In the genomic region with DNA sequence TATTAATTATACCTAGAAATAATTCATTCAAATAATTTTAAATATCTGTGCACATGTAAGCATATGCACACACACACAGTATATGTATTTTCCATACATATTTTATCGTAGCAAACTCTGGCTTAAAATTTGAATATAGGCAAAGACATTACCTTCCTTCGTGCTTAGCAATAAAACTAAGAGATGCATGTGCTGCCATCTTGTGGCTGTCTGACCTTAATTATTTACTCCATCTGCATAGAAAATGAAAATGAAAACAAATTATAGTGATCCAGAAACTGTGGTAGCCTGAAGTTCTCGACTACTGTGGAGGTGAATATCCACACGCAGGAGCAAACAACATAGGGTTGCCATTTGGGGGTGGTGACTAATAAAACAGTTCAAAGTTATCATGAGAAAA, we compare ENCODE assay signal across 10 mouse cellular contexts. TPM values are rescaled to one million over a fixed set of nuclear protein-coding genes. Genes with fewer than 3 reads are reported as not detected.
DNase-seq lines count a peak whose midpoint lies in the region; ATAC-seq lines count a peak whose summit lies in the region.
"Had no signal": no experiment of that assay in that cellular context is flagged by ENCODE, and none has a peak within 500 bp of the region (broad histone marks: within the 10 kb centered on the region; RNA-seq: fewer than 3 reads in every experiment).

No protein-coding gene starts in this region.

- DNase-seq in gastrocnemius, adult 18-20 months (ENCODE audit: low spot score), result peak; percentile 53
- no peak for DNase-seq in gastrocnemius, postnatal 25 days
- peak; percentile 15 for DNase-seq in 3134 (ENCODE audit: extremely low read depth, insufficient read length, low spot score)
- DNase-seq in adrenal gland, postnatal 14 days, result peak; percentile 56
- peak; percentile 9 for DNase-seq in embryo, embryonic 9.5 days (ENCODE audit: extremely low spot score)
- peak; percentile 79 for DNase-seq in lung, postnatal 10 days
- peak; percentile 14 for DNase-seq in right cerebral cortex, postnatal 25 days

- peak; percentile 89 for ATAC-seq in inflammation-experienced regulatory T-cells, adult 6 months

RNA-seq across cellular contexts. Expression of a gene that starts 14.6 kb away (rescaled TPM):
- total RNA-seq in gastrocnemius, adult 18-20 months (2021), result not detected
- total RNA-seq in gastrocnemius, postnatal 25 days (2021), result not detected
- total RNA-seq in adrenal gland, postnatal 14 days (2021), result not detected in 2 replicates
- not detected for polyA plus RNA-seq in inflammation-experienced regulatory T-cells, adult 6 months (2017; shearing (Covaris generic))
- total RNA-seq: ES-E14 had no signal
- polyA plus RNA-seq: large intestine, adult 2 months had no signal

RNA-seq across cellular contexts. Expression of a gene that starts 42.2 kb away (rescaled TPM):
- total RNA-seq in gastrocnemius, adult 18-20 months (2021), result 1 to 10 TPM in 1 of 2 experiments, under 1 TPM in 1; 0.75 to 1.3 TPM
- total RNA-seq in gastrocnemius, postnatal 25 days (2021), result 1 to 10 TPM in 1 of 2 experiments, under 1 TPM in 1; 0.97 to 1.2 TPM
- total RNA-seq in adrenal gland, postnatal 14 days (2021), result 8.5 and 11.5 TPM in 2 replicates
- polyA plus RNA-seq in inflammation-experienced regulatory T-cells, adult 6 months (2017; shearing (Covaris generic)), result 100 to 1,000 TPM in 2 of 3 experiments, 10 to 100 TPM in 1; 87.2 to 159 (median 107) TPM
